Mouse (Mus musculus): Measurements from ENCODE around the gene Alkbh6. TPM values are rescaled to one million over a fixed set of nuclear protein-coding genes. Genes with fewer than 3 reads are reported as not detected.

The Alkbh6 gene
- polyA plus RNA-seq, 1 experiment from 2014 or later = 72.1 TPM

GRCm38 (mm10) chr7:30336384-30336783 is 27.9 kb downstream of the Alkbh6 start:
- DNase-seq = peak; percentile 99
- WGBS = 4% methylated on average over 9 of the region's 9 CpGs
- Histone ChIP-seq H3K4me3 (ENCODE audit: low read depth, low read length) (no peak overlapping the region), H3K27ac (ENCODE audit: low read depth) (no peak overlapping the region), H3K4me2 (no peak overlapping the region), H3K4me1 (ENCODE audit: insufficient read depth) (peaks cover 13% of the 10 kb centered on the region), H3K27me3 (ENCODE audit: insufficient read depth, low read length) (peaks cover 19% of the 10 kb centered on the region), H3K9me3 (ENCODE audit: low read depth, low read length) (no peaks in the 10 kb centered on the region), H3K36me3 (ENCODE audit: insufficient read depth) (no peaks in the 10 kb centered on the region), H3K9ac (no peak overlapping the region)
- peak; percentile 39; the same call in 1 of the 2 replicates for ATAC-seq (ENCODE audit: insufficient read depth)
- TF ChIP-seq CTCF (IDR thresholded peaks at IDR 0.05; ENCODE audit: low read depth) = peak; percentile 96

- Histone ChIP-seq H3K36me3 (ENCODE audit: insufficient read depth) (no peaks in the 10 kb centered on the region), H3K27ac (ENCODE audit: low read depth) (no peak overlapping the region), H3K4me1 (ENCODE audit: insufficient read depth) (no peaks in the 10 kb centered on the region), H3K4me2 (no peak overlapping the region), H3K27me3 (ENCODE audit: insufficient read depth, low read length) (peaks cover 18% of the 10 kb centered on the region), H3K9ac (no peak overlapping the region), H3K9me3 (ENCODE audit: low read depth, low read length) (no peaks in the 10 kb centered on the region), H3K4me3 (ENCODE audit: low read depth, low read length) (no peak overlapping the region)
- DNase-seq = no peak
- 69% methylated on average over 5 of the region's 5 CpGs for WGBS
- no peak for ATAC-seq (ENCODE audit: insufficient read depth)
- TF ChIP-seq CTCF (IDR thresholded peaks at IDR 0.05; ENCODE audit: low read depth) = no peak
Measured at GRCm38 (mm10) chr7:30339432-30340109, 31.1 kb downstream of the Alkbh6 start.

GRCm38 (mm10) chr7:30346635-30347379 is 38.3 kb downstream of the Alkbh6 start:
- Histone ChIP-seq H3K9me3 (ENCODE audit: low read depth, low read length) (no peaks in the 10 kb centered on the region), H3K4me1 (ENCODE audit: insufficient read depth) (no peaks in the 10 kb centered on the region)

GRCm38 (mm10) chr7:30347828-30348227 is 39.3 kb downstream of the Alkbh6 start:
- peak; percentile 81 for DNase-seq
- WGBS = 2% methylated on average over 30 of the region's 30 CpGs

More at GRCm38 (mm10) chr7:30346635-30347379, 38.3 kb downstream of the Alkbh6 start:
- H3K36me3 ChIP-seq (ENCODE audit: insufficient read depth) = no peaks in the 10 kb centered on the region
- TF ChIP-seq CTCF (IDR thresholded peaks at IDR 0.05; ENCODE audit: low read depth) = no peak
- H3K4me3 ChIP-seq (ENCODE audit: low read depth, low read length) = no peak overlapping the region
- H3K27ac ChIP-seq (ENCODE audit: low read depth) = no peak overlapping the region
- WGBS = 25% methylated on average over 21 of the region's 21 CpGs
- no peak overlapping the region for H3K4me2 ChIP-seq
- ATAC-seq (ENCODE audit: insufficient read depth) = no peak
- H3K27me3 ChIP-seq (ENCODE audit: insufficient read depth, low read length) = peaks cover 19% of the 10 kb centered on the region; the same call in 1 of the 2 replicates
- no peak overlapping the region for H3K9ac ChIP-seq
- DNase-seq = peak; percentile 93

GRCm38 (mm10) chr7:30353279-30353822 is 44.8 kb downstream of the Alkbh6 start:
- H3K27me3 ChIP-seq (ENCODE audit: insufficient read depth, low read length) = peaks cover 3% of the 10 kb centered on the region; the same call in 1 of the 2 replicates
- WGBS = 14% methylated on average over 6 of the region's 6 CpGs
- H3K9me3 ChIP-seq (ENCODE audit: low read depth, low read length) = no peaks in the 10 kb centered on the region
- ATAC-seq (ENCODE audit: insufficient read depth) (no peak), DNase-seq (peak; percentile 85)
- no peak overlapping the region for H3K4me2 ChIP-seq
- no peak overlapping the region for H3K4me3 ChIP-seq (ENCODE audit: low read depth, low read length)
- no peak overlapping the region for H3K27ac ChIP-seq (ENCODE audit: low read depth)
- no peaks in the 10 kb centered on the region for H3K4me1 ChIP-seq (ENCODE audit: insufficient read depth)
- TF ChIP-seq CTCF (IDR thresholded peaks at IDR 0.05; ENCODE audit: low read depth) = peak; percentile 83
- H3K9ac ChIP-seq = no peak overlapping the region
- H3K36me3 ChIP-seq (ENCODE audit: insufficient read depth) = 0 out of 2 replicates have a peak, but pooled peaks cover 5% of the 10 kb centered on the region

More at GRCm38 (mm10) chr7:30347828-30348227, 39.3 kb downstream of the Alkbh6 start:
- no peak overlapping the region for H3K9ac ChIP-seq
- no peak overlapping the region for H3K4me2 ChIP-seq
- H3K27ac ChIP-seq (ENCODE audit: low read depth) = no peak overlapping the region
- H3K27me3 ChIP-seq (ENCODE audit: insufficient read depth, low read length) = peaks cover 19% of the 10 kb centered on the region; the same call in 1 of the 2 replicates
- no peak overlapping the region for H3K4me3 ChIP-seq (ENCODE audit: low read depth, low read length)
- no peaks in the 10 kb centered on the region for H3K9me3 ChIP-seq (ENCODE audit: low read depth, low read length)
- TF ChIP-seq CTCF (IDR thresholded peaks at IDR 0.05; ENCODE audit: low read depth) = peak; percentile 64
- ATAC-seq (ENCODE audit: insufficient read depth) = no peak
- H3K4me1 ChIP-seq (ENCODE audit: insufficient read depth) = no peaks in the 10 kb centered on the region
- no peaks in the 10 kb centered on the region for H3K36me3 ChIP-seq (ENCODE audit: insufficient read depth)

GRCm38 (mm10) chr7:30354059-30354458 is 45.5 kb downstream of the Alkbh6 start:
- H3K27me3 ChIP-seq (ENCODE audit: insufficient read depth, low read length) = no peaks in the 10 kb centered on the region
- H3K4me1 ChIP-seq (ENCODE audit: insufficient read depth) = no peaks in the 10 kb centered on the region
- no peak overlapping the region for H3K9ac ChIP-seq
- no peak overlapping the region for H3K27ac ChIP-seq (ENCODE audit: low read depth)
- WGBS = 58% methylated on average over 4 of the region's 4 CpGs
- H3K4me2 ChIP-seq = no peak overlapping the region
- no peak for TF ChIP-seq CTCF (IDR thresholded peaks at IDR 0.05; ENCODE audit: low read depth)
- no peak overlapping the region for H3K4me3 ChIP-seq (ENCODE audit: low read depth, low read length)
- DNase-seq (no peak), ATAC-seq (ENCODE audit: insufficient read depth) (no peak)
- 0 out of 2 replicates have a peak, but pooled peaks cover 5% of the 10 kb centered on the region for H3K36me3 ChIP-seq (ENCODE audit: insufficient read depth)
- no peaks in the 10 kb centered on the region for H3K9me3 ChIP-seq (ENCODE audit: low read depth, low read length)

Data from lung, embryonic 14.5 days (tissue).